Mouse (Mus musculus) MEL (cell line): ENCODE data around the gene Macf1. TPM values are rescaled to one million over a fixed set of nuclear protein-coding genes. Genes with fewer than 3 reads are reported as not detected.

Source experiments
- DNase-seq: peaks from one replicate; pipeline ENCODE4 v3.0.0; 2011; ENCODE audit warnings: low read depth, low spot score
- H3K27ac ChIP-seq: 2 replicates; pipeline ENCODE4 v1.5.1; 2012; ENCODE audit warnings: low read depth, mild to moderate bottlenecking, control low read depth, low read length, moderate library complexity; ENCODE audit not compliant: control insufficient read depth
- H3K27me3 ChIP-seq, 2 experiments: fragments of 150-350 bp in 1 of 2; sonication (generic) in 1 of 2; 2 replicates each; pipeline ENCODE4 v1.6.1; 2012; ENCODE audit warnings: low read length in 2 of 2, mild to moderate bottlenecking in 2 of 2, improper control_type of control experiment in 1 of 2, moderate library complexity in 1 of 2; ENCODE audit not compliant: insufficient read depth in 2 of 2, control insufficient read depth in 1 of 2
- H3K36me3 ChIP-seq, 2 experiments: 2 replicates each; pipeline ENCODE4 v1.6.1; 2012 to 2014; ENCODE audit warnings: low read length in 2 of 2, improper control_type of control experiment in 1 of 2, inconsistent platforms in 1 of 2, mild to moderate bottlenecking in 1 of 2; ENCODE audit not compliant: insufficient read depth in 2 of 2, control insufficient read depth in 1 of 2
- H3K4me1 ChIP-seq, 2 experiments: fragments of 150-350 bp in 1 of 2; sonication (generic) in 1 of 2; 2 replicates each; pipeline ENCODE4 v1.6.1; 2012; ENCODE audit warnings: low read length in 2 of 2, improper control_type of control experiment in 1 of 2, mild to moderate bottlenecking in 1 of 2; ENCODE audit not compliant: insufficient read depth in 2 of 2, control insufficient read depth in 1 of 2
- H3K4me3 ChIP-seq, 2 experiments: fragments of 150-350 bp in 1 of 2; sonication (generic) in 1 of 2; 2 replicates each; pipeline ENCODE4 v1.5.1; 2012; ENCODE audit warnings: low read depth in 2 of 2, low read length in 2 of 2, mild to moderate bottlenecking in 2 of 2, moderate library complexity in 2 of 2, control low read depth in 1 of 2, improper control_type of control experiment in 1 of 2; ENCODE audit not compliant: control insufficient read depth in 1 of 2, insufficient read depth in 1 of 2
- H3K79me2 ChIP-seq: 2 replicates; pipeline ENCODE4 v1.6.1; 2012; ENCODE audit warnings: mild to moderate bottlenecking, low read length, moderate library complexity; ENCODE audit not compliant: control insufficient read depth, poor library complexity, insufficient read depth
- H3K9ac ChIP-seq: 2 replicates; pipeline ENCODE4 v1.6.1; 2012; ENCODE audit warnings: low read depth, mild to moderate bottlenecking, control low read depth, low read length, moderate library complexity; ENCODE audit not compliant: control insufficient read depth, poor library complexity, severe bottlenecking
- H3K9me3 ChIP-seq: fragments of 150-350 bp; sonication (generic); replicated peaks from 2 replicates; pipeline ENCODE4 v1.6.1; 2012; ENCODE audit warnings: mild to moderate bottlenecking, low read length, improper control_type of control experiment, moderate library complexity; ENCODE audit not compliant: insufficient read depth
- BHLHE40 ChIP-seq: IDR thresholded peaks from 2 replicates; pipeline ENCODE4 v1.6.1; 2012; ENCODE audit warnings: low read depth, mild to moderate bottlenecking, inconsistent platforms, low read length, improper control_type of control experiment, borderline replicate concordance
- CHD1 ChIP-seq: IDR thresholded peaks from 2 replicates; pipeline ENCODE4 v1.6.1; 2012; ENCODE audit warnings: low read depth, mild to moderate bottlenecking, inconsistent platforms, low read length, improper control_type of control experiment
- E2F4 ChIP-seq: IDR thresholded peaks from 2 replicates; pipeline ENCODE4 v1.6.1; 2011; ENCODE audit warnings: low read depth, low read length, improper control_type of control experiment, borderline replicate concordance
- ELF1 ChIP-seq: IDR thresholded peaks from 2 replicates; pipeline ENCODE4 v1.6.1; 2014; ENCODE audit warnings: low read depth, mild to moderate bottlenecking, inconsistent platforms, low read length, improper control_type of control experiment, moderate library complexity
- ETS1 ChIP-seq: IDR thresholded peaks from 2 replicates; pipeline ENCODE4 v1.6.1; 2012; ENCODE audit warnings: low read depth, mild to moderate bottlenecking, inconsistent platforms, low read length, improper control_type of control experiment, moderate library complexity
- HCFC1 ChIP-seq: IDR thresholded peaks from 2 replicates; pipeline ENCODE4 v1.6.1; 2012; ENCODE audit warnings: low read depth, mild to moderate bottlenecking, inconsistent platforms, low read length, improper control_type of control experiment, moderate library complexity
- KAT2A ChIP-seq: conservative IDR thresholded peaks from 2 replicates; pipeline ENCODE4 v1.6.1; 2012; ENCODE audit warnings: low read depth, low read length, improper control_type of control experiment, inconsistent platforms
- MAX ChIP-seq: IDR thresholded peaks from 2 replicates; pipeline ENCODE4 v1.6.1; 2011; ENCODE audit warnings: low read length, improper control_type of control experiment
- MAZ ChIP-seq: IDR thresholded peaks from 2 replicates; pipeline ENCODE4 v1.6.1; 2012; ENCODE audit warnings: low read depth, mild to moderate bottlenecking, inconsistent platforms, low read length, improper control_type of control experiment
- MEF2A ChIP-seq: IDR thresholded peaks from 2 replicates; pipeline ENCODE4 v1.6.1; 2014; ENCODE audit warnings: low read depth, mild to moderate bottlenecking, inconsistent platforms, low read length, improper control_type of control experiment; ENCODE audit not compliant: poor library complexity, insufficient replicate concordance, severe bottlenecking; ENCODE audit errors: extremely low read depth
- MXI1 ChIP-seq: IDR thresholded peaks from 2 replicates; pipeline ENCODE4 v1.6.1; 2011; ENCODE audit warnings: mild to moderate bottlenecking, low read depth, low read length, improper control_type of control experiment
- MYC ChIP-seq: IDR thresholded peaks from 2 replicates; pipeline ENCODE4 v1.6.1; 2011; ENCODE audit warnings: low read depth, mild to moderate bottlenecking, low read length, improper control_type of control experiment, moderate library complexity
- NELFE ChIP-seq: IDR thresholded peaks from 2 replicates; pipeline ENCODE4 v1.6.1; 2011; ENCODE audit warnings: low read depth, low read length, improper control_type of control experiment
- POLR2AphosphoS2 ChIP-seq: IDR thresholded peaks from 2 replicates; pipeline ENCODE4 v1.6.1; 2011; ENCODE audit warnings: low read length, improper control_type of control experiment
- USF2 ChIP-seq, 2 experiments: IDR thresholded peaks; 2 replicates each; pipeline ENCODE4 v1.6.1; 2011 to 2012; ENCODE audit warnings: improper control_type of control experiment in 2 of 2, low read length in 2 of 2, borderline replicate concordance in 1 of 2, inconsistent platforms in 1 of 2, low read depth in 1 of 2, mild to moderate bottlenecking in 1 of 2; ENCODE audit not compliant: insufficient read depth in 1 of 2
- ZKSCAN1 ChIP-seq: IDR thresholded peaks from 2 replicates; pipeline ENCODE4 v1.6.1; 2012; ENCODE audit warnings: low read depth, mild to moderate bottlenecking, inconsistent platforms, low read length, improper control_type of control experiment, moderate library complexity
- ZMIZ1 ChIP-seq: IDR thresholded peaks from 2 replicates; pipeline ENCODE4 v1.6.1; 2012; ENCODE audit warnings: low read depth, mild to moderate bottlenecking, inconsistent platforms, low read length, improper control_type of control experiment, moderate library complexity
- polyA plus RNA-seq, 2 experiments: library from polyadenylated mRNA; stranded (reverse) in 1 of 2; unstranded in 1 of 2; fragments of >175 nt in 1 of 2; fragments of >200 nt in 1 of 2; gene quantifications; 2 replicates each; pipeline versions ENCODE4 v1.2.1 to v1.2.4; 2012; ENCODE audit warnings: low replicate concordance in 2 of 2, low read depth in 1 of 2; ENCODE audit not compliant: insufficient read length in 2 of 2, insufficient read depth in 1 of 2, missing spikeins in 1 of 2
- total RNA-seq: library from RNA; depleted of rRNA; stranded (reverse); fragments of 300-350 nt; gene quantifications from 2 replicates; pipeline ENCODE4 v1.2.3, GENCODE M21; 2012

Macf1 gene
- total and polyA plus RNA-seq, 3 experiments = 18.5 to 71.4 (median 60.8) TPM

GRCm38 (mm10) chr4:123394269-123394668 lies 289.9 kb downstream of the Macf1 start:
- Histone ChIP-seq H3K27me3 (no peaks in the 10 kb centered on the region), H3K4me1 (no peaks in the 10 kb centered on the region), H3K79me2 (no peaks in the 10 kb centered on the region), H3K36me3 (peaks cover 3 to 5% of the 10 kb centered on the region in 2 experiments), H3K27ac (no peak overlapping the region), H3K4me3 (no peak overlapping the region), H3K9me3 (no peaks in the 10 kb centered on the region), H3K9ac (no peak overlapping the region)
- TF ChIP-seq MAX (no peak), MYC (no peak), KAT2A (no peak), ELF1 (no peak), NELFE (no peak), ZMIZ1 (no peak), E2F4 (no peak), USF2 (IDR thresholded peaks at IDR 0.05; ENCODE audit: borderline replicate concordance in 1 of 2, insufficient read depth in 1 of 2, low read depth in 1 of 2, low read length in 2 of 2) (no peak), HCFC1 (no peak), MEF2A (no peak), MXI1 (no peak), MAZ (no peak), ZKSCAN1 (no peak)
- no peak for DNase-seq

DNA sequence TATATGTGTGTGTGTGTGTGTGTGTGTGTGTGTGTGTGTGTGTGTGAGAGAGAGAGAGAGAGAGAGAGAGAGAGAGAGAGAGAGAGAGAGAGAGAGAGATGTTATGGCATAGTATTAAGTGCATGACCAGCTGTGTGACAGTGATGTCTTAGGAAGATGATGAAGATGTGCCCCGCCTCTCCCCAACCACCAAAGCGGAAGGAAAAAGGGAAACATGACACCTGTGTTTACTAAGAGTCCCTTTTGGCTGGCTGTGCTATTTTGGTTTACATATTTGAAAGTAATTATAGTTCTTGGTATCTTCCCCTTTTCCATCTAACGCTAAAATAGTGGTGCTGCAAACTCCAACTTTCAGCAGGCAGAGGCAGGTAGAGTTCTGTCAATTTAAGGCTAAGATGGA lies 291.2 kb downstream of the Macf1 start:
- Histone ChIP-seq H3K79me2 (no peaks in the 10 kb centered on the region), H3K36me3 (peaks cover 3 to 7% of the 10 kb centered on the region in 2 experiments), H3K27ac (no peak overlapping the region), H3K27me3 (no peaks in the 10 kb centered on the region), H3K4me1 (no peaks in the 10 kb centered on the region), H3K9me3 (no peaks in the 10 kb centered on the region), H3K4me3 (no peak overlapping the region), H3K9ac (no peak overlapping the region)
- no peak for DNase-seq
- TF ChIP-seq NELFE = no peak
- TF ChIP-seq CHD1 = no peak
- TF ChIP-seq BHLHE40 = no peak
- no peak for TF ChIP-seq POLR2AphosphoS2
- no peak for TF ChIP-seq KAT2A
- TF ChIP-seq ELF1 = no peak
- no peak for TF ChIP-seq ETS1
